Mouse (Mus musculus) ovary, postnatal 36 days (tissue): ENCODE results near the gene Scel.

Source experiments
- DNase-seq: peaks from one replicate; pipeline ENCODE4 v3.0.0; 2022; ENCODE audit warnings: low spot score, mixed read lengths

The Scel gene

GRCm38 (mm10) chr14:103571598-103572320, 58.6 kb downstream of the Scel start:
- DNase-seq: no peak

- no peak for DNase-seq
Observed at GRCm38 (mm10) chr14:103575854-103576253, 62.7 kb downstream of the Scel start.

GRCm38 (mm10) chr14:103577011-103577410, 63.9 kb downstream of the Scel start:
- DNase-seq: no peak

- DNase-seq: no peak
Observed at GRCm38 (mm10) chr14:103586662-103587061, 73.5 kb downstream of the Scel start.

- no peak for DNase-seq
Observed at GRCm38 (mm10) chr14:103587208-103587900, 74.2 kb downstream of the Scel start.

- no peak for DNase-seq
Observed at GRCm38 (mm10) chr14:103589819-103590218, 76.7 kb downstream of the Scel start.

- no peak for DNase-seq
Observed at GRCm38 (mm10) chr14:103595870-103596269, 82.7 kb downstream of the Scel start.

GRCm38 (mm10) chr14:103608063-103608462, 94.9 kb downstream of the Scel start:
- DNase-seq: no peak

- no peak for DNase-seq
Observed at GRCm38 (mm10) chr14:103613573-103614271, 100.6 kb downstream of the Scel start.

GRCm38 (mm10) chr14:103614272-103614587, 101.1 kb downstream of the Scel start:
- no peak for DNase-seq

GRCm38 (mm10) chr14:103619756-103620155, 106.6 kb downstream of the Scel start:
- DNase-seq: no peak

GRCm38 (mm10) chr14:103621207-103621606, 108.1 kb downstream of the Scel start:
- DNase-seq: no peak

GRCm38 (mm10) chr14:103626100-103626499, 113.0 kb downstream of the Scel start:
- no peak for DNase-seq

- no peak for DNase-seq
Observed at GRCm38 (mm10) chr14:103629639-103630364, 116.7 kb downstream of the Scel start.

GRCm38 (mm10) chr14:103630545-103630944, 117.4 kb downstream of the Scel start:
- no peak for DNase-seq

- DNase-seq: no peak
Observed at GRCm38 (mm10) chr14:103643933-103644332, 130.8 kb downstream of the Scel start.

GRCm38 (mm10) chr14:103647981-103648380, 134.8 kb downstream of the Scel start:
- no peak for DNase-seq

- no peak for DNase-seq
Observed at GRCm38 (mm10) chr14:103648623-103649255, 135.6 kb downstream of the Scel start.

GRCm38 (mm10) chr14:103649302-103649701, 136.2 kb downstream of the Scel start:
- no peak for DNase-seq

GRCm38 (mm10) chr14:103649896-103650334, 136.8 kb downstream of the Scel start, which contains the start of gene Slain1:
Slain1 (plus strand) TSS chr14:103650228.
- DNase-seq: peak; percentile 84

GRCm38 (mm10) chr14:103650413-103651101, 137.4 kb downstream of the Scel start:
- peak; percentile 64 for DNase-seq
